Mouse (Mus musculus) mesoderm, embryonic 11.5 days (tissue): ENCODE data around the gene Rinl.

Experiments
- DNase-seq: peaks from one replicate; pipeline ENCODE4 v3.0.0-alpha.2; 2012; ENCODE audit warnings: low read depth, low spot score

Gene Rinl

GRCm38 (mm10) chr7:28788307-28789195 lies at the start of gene Rinl:
TSS of gene Rinl (plus strand) at chr7:28788969.
- DNase-seq, result no peak

DNA sequence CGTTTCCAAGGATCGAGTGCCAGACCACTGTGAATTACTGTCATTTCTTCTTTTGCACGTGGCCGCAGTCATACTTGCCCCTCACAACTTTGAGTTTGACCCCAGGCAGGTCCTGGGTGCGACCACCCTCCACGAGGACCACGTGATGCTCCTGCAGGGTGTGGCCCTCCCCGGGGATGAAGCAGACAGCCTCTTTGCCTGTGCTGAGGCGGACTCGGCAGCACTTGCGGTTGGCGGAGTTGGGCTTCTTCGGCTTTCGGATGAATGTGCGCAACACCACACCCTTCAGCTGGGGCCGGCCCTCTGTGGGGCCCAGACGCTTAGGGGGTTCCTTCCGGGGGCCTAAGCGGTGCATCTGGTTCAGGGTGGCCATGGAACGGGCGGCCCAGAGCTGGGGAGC lies 48.9 kb upstream of the Rinl start:
- no peak for DNase-seq

DNA sequence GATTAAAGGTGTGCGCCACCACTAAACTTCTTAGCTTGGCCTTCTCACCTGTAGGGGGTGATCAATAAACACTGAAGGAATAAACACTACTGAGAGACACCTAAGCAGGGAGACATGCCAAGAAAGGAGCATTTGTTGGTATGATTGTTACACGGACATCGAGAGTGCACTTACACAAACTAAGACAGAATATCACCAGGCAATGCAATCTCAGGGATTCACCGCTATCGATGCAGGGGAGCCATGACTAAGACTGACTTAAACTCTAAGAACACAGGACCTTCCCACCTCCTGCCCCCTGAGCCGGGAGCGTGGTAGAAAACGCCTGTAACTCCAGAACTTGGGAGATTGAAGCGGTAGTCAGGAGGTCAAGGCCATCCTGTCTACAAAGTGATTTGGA lies 47.8 kb upstream of the Rinl start:
- DNase-seq, result no peak

- DNase-seq, result no peak
These were observed 47.4 kb upstream of the Rinl start for GRCm38 (mm10) chr7:28741368-28741708.

- peak; percentile 98 for DNase-seq
These were observed 46.9 kb upstream of the Rinl start, which contains the start of the genes Mrps12 and Sars2 for GRCm38 (mm10) chr7:28741709-28742438. TSS of gene Mrps12 (minus strand) at chr7:28741820. TSS of gene Sars2 (plus strand) at chr7:28741992.

- DNase-seq, result no peak
These were observed 38.8 kb upstream of the Rinl start for GRCm38 (mm10) chr7:28749935-28750334.

- no peak for DNase-seq
These were observed 32.7 kb upstream of the Rinl start, which contains the start of gene Ccer2 for GRCm38 (mm10) chr7:28756079-28756478. TSS of gene Ccer2 (plus strand) at chr7:28756174.

DNA sequence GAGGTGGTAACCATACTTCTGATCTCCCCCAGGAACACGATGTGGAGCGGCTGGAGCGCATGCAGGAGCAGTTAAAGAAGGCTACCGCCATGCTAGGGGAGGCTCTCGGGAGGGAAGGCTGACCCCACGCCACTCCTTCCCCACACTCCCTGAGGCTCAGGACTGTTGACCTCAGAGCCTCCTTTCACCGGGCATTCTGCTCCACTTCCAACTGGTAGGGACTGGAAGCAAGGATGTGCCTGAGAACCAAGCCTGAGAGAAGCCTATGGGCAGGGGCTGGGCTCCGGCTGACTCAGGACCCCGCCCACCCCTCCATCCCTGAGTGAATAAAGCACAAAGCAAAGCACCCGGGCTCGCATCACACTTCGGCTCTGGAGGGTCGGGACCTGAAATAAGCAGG lies 30.1 kb upstream of the Rinl start:
- DNase-seq, result no peak

- no peak for DNase-seq
These were observed 26.9 kb upstream of the Rinl start for GRCm38 (mm10) chr7:28761907-28762306.

- DNase-seq, result no peak
These were observed 23.6 kb upstream of the Rinl start for GRCm38 (mm10) chr7:28765211-28765610.

DNA sequence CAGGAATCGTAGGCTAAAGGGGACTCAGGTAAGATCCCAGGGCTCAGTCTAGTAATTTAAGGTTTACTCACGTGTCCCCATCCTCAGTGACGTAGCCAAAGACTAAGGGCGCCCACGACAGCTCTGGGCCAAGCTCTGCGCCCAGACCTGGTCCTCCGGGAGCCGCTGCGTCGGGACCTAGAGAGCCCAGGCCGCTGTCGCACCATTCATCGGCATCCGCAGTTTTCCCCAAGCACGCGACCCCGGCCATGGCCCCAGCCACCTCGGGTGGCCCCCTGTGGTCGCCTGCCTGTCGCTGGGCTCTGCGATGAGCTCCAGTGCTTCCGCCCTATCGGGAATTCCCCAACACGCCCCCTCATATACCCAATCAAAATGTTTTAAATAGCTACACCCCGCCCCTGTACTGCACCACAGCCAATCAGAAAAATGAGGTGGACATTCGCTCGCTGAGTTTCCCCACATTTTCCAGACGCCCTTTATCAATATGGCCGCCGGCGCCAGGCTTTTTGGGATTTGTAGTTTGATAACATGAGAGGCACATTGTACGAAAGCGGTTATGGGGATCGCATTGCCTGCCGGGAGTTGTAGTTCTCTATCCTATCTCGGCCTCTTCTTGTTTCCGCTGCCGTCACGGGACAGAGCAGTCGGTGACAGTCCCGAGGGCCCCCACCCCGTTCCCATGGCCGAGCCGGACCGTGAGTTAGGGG lies 22.4 kb upstream of the Rinl start, which contains the start of gene Sirt2:
Gene Sirt2, plus strand, starts transcription at position 563 of the 707 bp plus-strand sequence.
- DNase-seq, result peak; percentile 98

DNA sequence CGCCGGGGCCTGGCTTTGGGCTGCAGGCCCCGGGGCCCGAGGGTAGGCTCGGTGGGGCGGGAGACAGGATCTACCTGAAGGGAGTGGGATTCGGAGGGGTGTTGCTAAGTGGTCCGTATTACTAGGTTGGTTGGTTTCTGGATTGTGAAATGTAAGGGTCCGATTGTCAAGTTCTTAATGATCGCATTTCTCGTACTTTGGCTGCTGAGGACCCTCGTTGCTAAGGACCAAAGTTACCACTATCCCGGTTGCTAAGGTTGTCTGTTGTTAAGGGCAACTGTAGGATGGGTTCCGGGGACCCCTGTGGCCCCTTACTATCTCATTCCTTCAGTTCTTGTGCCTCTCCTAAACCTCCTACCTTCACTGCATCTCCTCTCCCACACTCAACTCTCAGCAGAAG lies 21.9 kb upstream of the Rinl start:
- DNase-seq, result no peak

DNA sequence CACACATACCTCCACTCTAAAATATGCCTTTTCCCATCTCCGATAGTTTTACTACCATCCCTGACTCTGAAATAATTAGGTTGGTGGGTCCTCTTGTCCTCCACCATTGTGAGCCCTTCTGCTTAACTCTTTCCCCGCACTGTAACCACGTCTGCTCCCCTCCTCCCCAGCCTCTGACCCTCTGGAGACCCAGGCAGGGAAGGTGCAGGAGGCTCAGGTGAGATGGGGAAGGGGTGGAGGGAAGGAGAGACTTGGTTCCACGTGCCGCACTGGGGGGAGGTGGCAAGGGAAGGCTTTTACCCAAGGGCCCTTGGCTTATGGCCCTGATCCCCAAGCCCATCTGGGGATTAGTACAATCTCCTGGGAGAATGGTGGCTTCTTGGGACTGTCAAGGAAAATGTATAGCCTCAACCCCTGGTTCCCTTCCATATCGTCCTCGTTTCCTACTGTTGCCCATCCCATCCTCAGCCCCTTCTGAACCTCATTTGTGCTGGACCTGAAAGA lies 21.3 kb upstream of the Rinl start, which contains the start of gene Nfkbib:
Gene Nfkbib, minus strand, starts transcription at position 51 of the 504 bp plus-strand sequence.
- DNase-seq, result no peak

DNA sequence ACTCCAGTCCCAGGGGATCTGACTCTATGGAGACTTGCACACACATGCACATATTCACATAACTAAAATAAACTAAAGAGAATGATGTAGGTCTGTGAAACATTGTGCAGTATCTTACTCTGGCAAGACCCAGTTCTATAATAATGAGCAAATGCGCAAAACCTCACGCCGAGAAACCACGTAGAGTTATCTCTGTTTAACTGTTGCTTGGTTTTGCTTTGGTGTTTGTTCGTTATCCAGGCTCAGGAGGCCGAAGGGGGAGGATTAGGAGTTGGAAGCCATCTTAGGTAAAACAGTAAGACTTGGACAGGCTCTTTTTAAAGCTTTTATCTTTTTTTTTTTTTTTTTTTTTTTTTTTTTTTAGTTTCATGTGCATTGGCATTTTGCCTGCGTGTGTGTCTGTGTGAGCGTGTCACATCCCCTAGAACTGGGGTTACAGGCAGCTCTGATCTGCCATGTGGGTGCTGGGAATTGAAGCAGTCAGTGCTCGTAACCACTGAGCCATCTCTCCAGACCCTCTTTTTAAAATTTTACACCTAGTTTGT lies 19.3 kb upstream of the Rinl start:
- no peak for DNase-seq

DNA sequence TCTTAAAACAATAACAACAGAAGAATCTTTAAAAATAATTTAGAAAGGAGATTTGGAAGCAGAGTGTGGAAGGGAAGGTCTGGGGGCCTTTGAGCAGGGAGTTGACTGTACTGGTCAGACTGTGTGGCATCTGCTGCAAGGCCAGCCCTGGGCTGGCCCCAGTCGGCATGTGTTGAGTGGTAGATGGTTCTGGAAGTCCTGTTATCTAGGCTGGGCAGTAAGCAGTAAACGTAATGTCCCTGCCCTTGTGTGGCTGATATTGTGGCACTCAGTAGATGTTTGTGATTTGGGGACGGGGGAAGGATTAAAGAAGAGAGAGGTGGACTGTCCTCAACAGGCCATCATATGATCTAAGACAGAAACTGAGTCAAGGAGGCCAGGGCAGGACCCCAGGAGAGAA lies 18.5 kb upstream of the Rinl start:
- no peak for DNase-seq

GRCm38 (mm10) chr7:28771867-28772266 lies 16.9 kb upstream of the Rinl start:
- DNase-seq, result no peak

DNA sequence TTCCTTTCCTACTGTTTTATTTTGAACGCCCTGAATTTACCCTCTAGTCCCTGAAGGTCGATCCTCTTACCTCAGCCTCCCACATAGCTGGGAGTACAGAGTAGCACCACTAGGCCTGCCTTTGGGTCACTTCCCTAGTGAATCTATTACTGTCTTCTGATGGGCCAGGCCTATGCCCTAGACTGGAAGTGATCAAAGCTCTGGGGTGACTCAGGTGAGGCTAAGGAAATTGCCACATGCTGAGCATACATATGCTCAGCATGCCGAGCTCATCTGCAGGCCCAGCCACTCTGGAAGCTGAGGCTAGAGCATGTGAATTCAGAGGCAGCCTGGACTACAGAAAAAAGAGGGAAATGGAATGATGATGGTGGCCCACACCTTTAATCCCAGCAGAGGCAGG lies 15.6 kb upstream of the Rinl start:
- DNase-seq, result no peak

DNA sequence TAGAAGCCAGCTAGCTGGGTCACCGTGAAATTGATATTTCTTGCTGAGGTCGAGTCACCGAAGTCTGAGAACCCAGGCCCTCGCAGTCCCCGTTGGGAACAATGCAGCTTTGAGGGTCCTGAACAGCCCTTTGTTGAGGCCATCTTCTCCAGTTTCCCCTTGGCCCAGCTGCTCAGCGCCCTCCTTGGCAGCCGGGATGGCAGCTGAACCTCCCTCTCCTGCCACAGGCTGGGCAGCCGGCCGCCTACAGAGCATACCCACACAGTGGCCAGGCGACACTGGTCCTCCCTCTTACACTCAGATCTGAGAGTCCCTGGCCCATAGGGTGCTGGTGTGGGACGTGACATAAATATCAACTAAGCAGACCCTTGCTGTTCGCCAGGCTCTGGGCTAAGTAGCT lies 14.6 kb upstream of the Rinl start:
- no peak for DNase-seq

DNA sequence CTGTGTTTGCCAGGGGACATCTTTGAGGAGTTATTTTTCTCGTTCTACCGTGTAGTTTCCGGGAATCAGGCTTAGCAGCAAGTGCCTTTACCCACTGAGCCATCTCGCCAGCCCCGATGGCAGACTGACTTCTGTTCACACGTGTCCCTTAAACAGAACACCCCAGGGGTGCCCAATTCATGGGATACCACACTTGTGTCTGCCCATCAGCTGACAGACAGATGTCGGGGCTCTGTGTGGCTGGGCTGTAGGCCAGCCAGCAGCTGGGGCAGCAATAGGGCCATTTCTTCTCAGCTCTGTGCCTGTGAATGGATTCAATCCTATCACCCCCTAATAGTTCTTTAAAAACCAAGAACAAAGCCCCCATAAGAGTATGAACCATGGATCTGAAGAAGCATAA lies 13.6 kb upstream of the Rinl start:
- no peak for DNase-seq

DNA sequence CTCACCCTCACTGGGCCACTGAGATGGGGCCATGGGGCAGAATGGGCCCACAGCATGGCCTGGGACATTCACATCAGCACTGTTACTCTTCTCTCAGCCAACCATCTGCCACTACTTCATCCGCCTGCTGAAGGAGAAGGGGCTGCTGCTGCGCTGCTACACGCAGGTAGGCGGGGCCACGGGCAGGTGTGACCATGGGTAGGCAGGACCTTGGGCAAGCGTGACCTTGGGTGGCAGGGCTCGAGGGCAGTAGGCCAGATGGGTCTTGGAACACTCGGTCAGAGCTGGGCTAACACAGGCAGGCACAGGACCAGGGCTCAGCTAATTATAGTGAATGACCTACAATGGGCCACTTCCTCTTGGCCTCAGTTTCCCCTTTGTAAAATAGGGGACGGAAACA lies 9.9 kb upstream of the Rinl start:
- DNase-seq, result no peak

GRCm38 (mm10) chr7:28780067-28780658 lies 8.6 kb upstream of the Rinl start:
- peak; percentile 87 for DNase-seq
